Mouse (Mus musculus): ENCODE data around the gene Cpsf4.
"Not testable (repeated sequence)": the region's sequence is repeated elsewhere in the genome, so short reads cannot be mapped to it uniquely, and the experiment has no call there.

The Cpsf4 gene

GRCm38 (mm10) chr5:145189416-145189815 lies 22.4 kb downstream of the Cpsf4 start:
- DNase-seq = no peak

- DNase-seq = no peak
Observed at GRCm38 (mm10) chr5:145190373-145190772, 23.4 kb downstream of the Cpsf4 start.

- peak; percentile 93 to 96 for DNase-seq
Observed at GRCm38 (mm10) chr5:145190875-145191798, 24.1 kb downstream of the Cpsf4 start.

- no peak for DNase-seq
Observed at GRCm38 (mm10) chr5:145191962-145192361, 24.9 kb downstream of the Cpsf4 start, which contains the start of gene Atp5j2. Atp5j2 (minus strand) TSS chr5:145192062.

- no peak for DNase-seq
Observed at GRCm38 (mm10) chr5:145200387-145200786, 33.4 kb downstream of the Cpsf4 start.

GRCm38 (mm10) chr5:145201321-145201991 lies 34.4 kb downstream of the Cpsf4 start, which contains the start of gene Zkscan14:
Zkscan14 (minus strand) TSS chr5:145201868.
- DNase-seq = peak; percentile 77 to 84

GRCm38 (mm10) chr5:145202446-145202845 lies 35.4 kb downstream of the Cpsf4 start:
- no peak for DNase-seq

- DNase-seq = peak; percentile 99
Observed at GRCm38 (mm10) chr5:145203936-145204691, 37.1 kb downstream of the Cpsf4 start, which contains the start of gene Zkscan5. Zkscan5 (plus strand) TSS chr5:145204562.

GRCm38 (mm10) chr5:145205041-145205440 lies 38.0 kb downstream of the Cpsf4 start:
- peak in 1 of 2 experiments; percentile 17 for DNase-seq

GRCm38 (mm10) chr5:145207385-145207784 lies 40.4 kb downstream of the Cpsf4 start:
- no peak for DNase-seq

- DNase-seq = no peak
Observed at GRCm38 (mm10) chr5:145207954-145208353, 40.9 kb downstream of the Cpsf4 start.

GRCm38 (mm10) chr5:145208391-145208790 lies 41.4 kb downstream of the Cpsf4 start:
- DNase-seq = not testable (repeated sequence)

GRCm38 (mm10) chr5:145211340-145211739 lies 44.3 kb downstream of the Cpsf4 start:
- no peak for DNase-seq

- DNase-seq = no peak
Observed at GRCm38 (mm10) chr5:145212216-145212615, 45.2 kb downstream of the Cpsf4 start.

GRCm38 (mm10) chr5:145213505-145213904 lies 46.5 kb downstream of the Cpsf4 start:
- DNase-seq = no peak

GRCm38 (mm10) chr5:145214679-145215078 lies 47.7 kb downstream of the Cpsf4 start:
- no peak for DNase-seq

- DNase-seq = no peak
Observed at GRCm38 (mm10) chr5:145217746-145218145, 50.7 kb downstream of the Cpsf4 start.

GRCm38 (mm10) chr5:145218206-145218605 lies 51.2 kb downstream of the Cpsf4 start:
- DNase-seq = no peak

- no peak for DNase-seq
Observed at GRCm38 (mm10) chr5:145218671-145219070, 51.7 kb downstream of the Cpsf4 start.

- no peak for DNase-seq
Observed at GRCm38 (mm10) chr5:145219981-145220380, 53.0 kb downstream of the Cpsf4 start.

- DNase-seq = no peak
Observed at GRCm38 (mm10) chr5:145222840-145223239, 55.8 kb downstream of the Cpsf4 start.

- DNase-seq = no peak
Observed at GRCm38 (mm10) chr5:145223395-145223794, 56.4 kb downstream of the Cpsf4 start.

- no peak for DNase-seq
Observed at GRCm38 (mm10) chr5:145226453-145226852, 59.4 kb downstream of the Cpsf4 start.

All from kidney, postnatal 4 days (tissue).